Mouse (Mus musculus): ENCODE results near the gene Slc22a5. TPM values are rescaled to one million over a fixed set of nuclear protein-coding genes. Genes with fewer than 3 reads are reported as not detected.

The Slc22a5 gene
- polyA plus RNA-seq, 1 experiment from 2014 or later = 2.6 TPM

- no peak for ATAC-seq (ENCODE audit: low read depth)
- Histone ChIP-seq H3K4me2 (ENCODE audit: low read depth, low read length) (no peak overlapping the region), H3K4me1 (ENCODE audit: control insufficient read depth, low read depth, low read length) (no peaks in the 10 kb centered on the region), H3K9ac (ENCODE audit: low read depth, low read length) (no peak overlapping the region), H3K4me3 (ENCODE audit: low read depth, low read length) (no peak overlapping the region), H3K27ac (ENCODE audit: low read length) (no peak overlapping the region), H3K9me3 (replicated peaks; ENCODE audit: control insufficient read depth, low read length) (no peaks in the 10 kb centered on the region), H3K27me3 (ENCODE audit: control insufficient read depth, insufficient read depth, low read depth, low read length) (no peaks in the 10 kb centered on the region), H3K36me3 (ENCODE audit: control insufficient read depth, insufficient read depth) (no peaks in the 10 kb centered on the region)
- 38% methylated on average over 3 of the region's 3 CpGs for WGBS (ENCODE audit: insufficient replicate concordance)
These were observed 76.7 kb downstream of the Slc22a5 start for GRCm38 (mm10) chr11:53814810-53815209.

Other genes with a start within 250 kb of the Slc22a5 start
- 12.4 and 12.9 TPM in 2 replicates for gene Rad50, start 184.3 kb downstream of the Slc22a5 start, polyA plus RNA-seq (2015; fragmentation: Nextera tagmentation; extraction: Ambion mirVana)
- not detected in 2 replicates for gene Il5, start 170.9 kb downstream of the Slc22a5 start, polyA plus RNA-seq (2015; fragmentation: Nextera tagmentation; extraction: Ambion mirVana)
- gene Irf1, start 121.6 kb downstream of the Slc22a5 start, polyA plus RNA-seq (2015; fragmentation: Nextera tagmentation; extraction: Ambion mirVana) = 14.8 and 17.7 TPM in 2 replicates
- 0.19 TPM in 1 of 2 replicates, not detected in the other for gene Gm17334, start 118.5 kb downstream of the Slc22a5 start, polyA plus RNA-seq (2015; fragmentation: Nextera tagmentation; extraction: Ambion mirVana)
- gene Gm12216, start 32.4 kb downstream of the Slc22a5 start, polyA plus RNA-seq (2015; fragmentation: Nextera tagmentation; extraction: Ambion mirVana) = 0.08 and 0.44 TPM in 2 replicates
- gene Slc22a21, start 88.7 kb upstream of the Slc22a5 start, polyA plus RNA-seq (2015; fragmentation: Nextera tagmentation; extraction: Ambion mirVana) = 0.92 and 1.2 TPM in 2 replicates
- 34.8 and 39.3 TPM in 2 replicates for gene Slc22a4, start 136.4 kb upstream of the Slc22a5 start, polyA plus RNA-seq (2015; fragmentation: Nextera tagmentation; extraction: Ambion mirVana)
- 3.2 and 4.0 TPM in 2 replicates for gene Pdlim4, start 177.4 kb upstream of the Slc22a5 start, polyA plus RNA-seq (2015; fragmentation: Nextera tagmentation; extraction: Ambion mirVana)
- gene P4ha2, start 208.4 kb upstream of the Slc22a5 start, polyA plus RNA-seq (2015; fragmentation: Nextera tagmentation; extraction: Ambion mirVana) = 8.0 TPM in 2 replicates

Data from liver, embryonic 16.5 days (tissue).